Mouse (Mus musculus) liver, embryonic 14.5 days (tissue): ENCODE measurements around the gene Marf1. TPM values are rescaled to one million over a fixed set of nuclear protein-coding genes. Genes with fewer than 3 reads are reported as not detected.

Experiments
- ATAC-seq: fragments of 200-750 bp; cut with Nextera tagmentation; 2 replicates; pipeline ENCODE4 v1.8.0; 2017; ENCODE audit warnings: moderate number of reproducible peaks, mild to moderate bottlenecking, moderate library complexity; ENCODE audit not compliant: insufficient read depth
- DNase-seq, 3 experiments: peaks; one replicate each; pipeline ENCODE4 v3.0.0-alpha.2; 2012 to 2013; ENCODE audit warnings: low read depth in 3 of 3, low spot score in 3 of 3
- H3K27ac ChIP-seq: fragments of 300-500 bp; sonication (generic); 2 replicates; pipeline ENCODE4 v1.5.1; 2014; ENCODE audit warnings: moderate library complexity, mild to moderate bottlenecking, control low read depth, inconsistent platforms
- H3K27me3 ChIP-seq: fragments of 300-500 bp; sonication (generic); 2 replicates; pipeline ENCODE4 v1.6.1; 2014; ENCODE audit warnings: mild to moderate bottlenecking, low read length, moderate library complexity; ENCODE audit not compliant: control insufficient read depth, insufficient read depth
- H3K36me3 ChIP-seq: fragments of 300-500 bp; sonication (generic); replicated peaks from 2 replicates; pipeline ENCODE4 v1.6.1; 2014; ENCODE audit warnings: low read depth; ENCODE audit not compliant: control insufficient read depth, insufficient read depth
- H3K4me1 ChIP-seq, 2 experiments: fragments of 200-500 bp in 1 of 2; fragments of 300-500 bp in 1 of 2; sonication (generic) in 1 of 2; replicated peaks; 2 replicates each; pipeline ENCODE4 v1.6.1; 2012 to 2014; ENCODE audit warnings: antibody characterized with exemption in 1 of 2, inconsistent platforms in 1 of 2, low read length in 1 of 2; ENCODE audit not compliant: control insufficient read depth in 2 of 2, insufficient read depth in 2 of 2
- H3K4me2 ChIP-seq: fragments of 300-500 bp; sonication (generic); 2 replicates; pipeline ENCODE4 v1.6.1; 2014; ENCODE audit warnings: low read depth, mild to moderate bottlenecking, control low read depth, moderate library complexity
- H3K4me3 ChIP-seq, 2 experiments: fragments of 200-500 bp in 1 of 2; fragments of 300-500 bp in 1 of 2; sonication (generic) in 1 of 2; 2 replicates each; pipeline ENCODE4 v1.5.1; 2012 to 2014; ENCODE audit warnings: low read depth in 2 of 2, low read length in 2 of 2, mild to moderate bottlenecking in 2 of 2, control low read depth in 1 of 2, inconsistent platforms in 1 of 2, moderate library complexity in 1 of 2; ENCODE audit not compliant: insufficient read depth in 1 of 2
- H3K9ac ChIP-seq: fragments of 300-500 bp; sonication (generic); replicated peaks from 2 replicates; pipeline ENCODE4 v1.6.1; 2014; ENCODE audit warnings: mild to moderate bottlenecking, control low read depth, moderate library complexity
- H3K9me3 ChIP-seq: fragments of 300-500 bp; sonication (generic); 2 replicates; pipeline ENCODE4 v1.6.1; 2016; ENCODE audit warnings: low read length, mixed read lengths; ENCODE audit not compliant: control insufficient read depth
- CTCF ChIP-seq: IDR thresholded peaks from 2 replicates; pipeline ENCODE4 v1.5.1; 2016; ENCODE audit warnings: antibody characterized with exemption, low read depth, control low read depth
- EP300 ChIP-seq: IDR thresholded peaks from 2 replicates; pipeline ENCODE4 v1.6.1; 2016; ENCODE audit warnings: antibody characterized with exemption, low read depth
- WGBS: fragments of 180-500 bp; shearing (Covaris S2); extraction: QIAGEN DNeasy Blood & Tissue Kit; methylation state at CpG from one replicate; pipeline ENCODE4 v1.1.7; 2014; ENCODE audit not compliant: insufficient replicate concordance; 5-methylcytosine and 5-hydroxymethylcytosine counted together
- polyA plus RNA-seq, 2 experiments: library from polyadenylated mRNA; depleted of rRNA in 1 of 2; stranded (reverse) in 1 of 2; unstranded in 1 of 2; fragments of >200 nt; fragmentation: Nextera tagmentation in 1 of 2; extraction: Ambion mirVana in 1 of 2; gene quantifications; 2 replicates each; pipeline versions ENCODE4 v1.2.1 to v1.2.3; 2012 to 2014

Gene Marf1
- polyA plus RNA-seq, 2 experiments: 4.7 to 5.9 TPM

GRCm38 (mm10) chr16:14183856-14184255 lies 20.7 kb upstream of the Marf1 start:
- Histone ChIP-seq H3K4me1 (no peaks in the 10 kb centered on the region), H3K9ac (no peak overlapping the region), H3K27me3 (no peaks in the 10 kb centered on the region), H3K4me2 (no peak overlapping the region), H3K4me3 (no peak overlapping the region), H3K27ac (no peak overlapping the region), H3K36me3 (peaks cover 82% of the 10 kb centered on the region), H3K9me3 (no peaks in the 10 kb centered on the region)
- ATAC-seq: no peak
- 78% methylated on average over 1 of the region's 1 CpGs for WGBS
- no peak for DNase-seq
- TF ChIP-seq CTCF (no peak), EP300 (no peak)

GRCm38 (mm10) chr16:14182360-14182759 lies 19.2 kb upstream of the Marf1 start:
- Histone ChIP-seq H3K9me3 (no peaks in the 10 kb centered on the region), H3K27me3 (no peaks in the 10 kb centered on the region), H3K4me2 (no peak overlapping the region), H3K27ac (no peak overlapping the region), H3K4me1 (peaks cover 0 to 6% of the 10 kb centered on the region in 2 experiments; a peak in 2 of 4 replicates), H3K4me3 (no peak overlapping the region), H3K9ac (no peak overlapping the region), H3K36me3 (peaks cover 84% of the 10 kb centered on the region)
- no peak for ATAC-seq
- TF ChIP-seq CTCF: no peak
- no peak for TF ChIP-seq EP300
- no peak for DNase-seq
- WGBS: 87% methylated on average over 5 of the region's 5 CpGs

- Histone ChIP-seq H3K27ac (no peak overlapping the region), H3K4me2 (no peak overlapping the region), H3K9me3 (no peaks in the 10 kb centered on the region), H3K4me1 (peaks cover 0 to 6% of the 10 kb centered on the region in 2 experiments; a peak in 2 of 4 replicates), H3K9ac (no peak overlapping the region), H3K4me3 (no peak overlapping the region), H3K36me3 (peaks cover 84% of the 10 kb centered on the region), H3K27me3 (no peaks in the 10 kb centered on the region)
- TF ChIP-seq CTCF: no peak
- no peak for TF ChIP-seq EP300
- WGBS: 58% methylated on average over 6 of the region's 6 CpGs
- DNase-seq (no peak), ATAC-seq (no peak)
These were observed 17.1 kb upstream of the Marf1 start for GRCm38 (mm10) chr16:14180163-14180733.

GRCm38 (mm10) chr16:14178041-14178440 lies 14.9 kb upstream of the Marf1 start:
- Histone ChIP-seq H3K36me3 (peaks cover 85% of the 10 kb centered on the region), H3K27me3 (no peaks in the 10 kb centered on the region), H3K27ac (no peak overlapping the region), H3K4me3 (no peak overlapping the region), H3K4me1 (peaks cover 0 to 6% of the 10 kb centered on the region in 2 experiments; a peak in 2 of 4 replicates), H3K9me3 (no peaks in the 10 kb centered on the region), H3K9ac (no peak overlapping the region), H3K4me2 (no peak overlapping the region)
- no peak for TF ChIP-seq CTCF
- no peak for TF ChIP-seq EP300
- ATAC-seq: no peak
- WGBS: 44% methylated on average over 3 of the region's 3 CpGs
- DNase-seq: no peak

GRCm38 (mm10) chr16:14169706-14170105 lies 6.6 kb upstream of the Marf1 start:
- peaks cover 65% of the 10 kb centered on the region for H3K36me3 ChIP-seq
- no peak overlapping the region for H3K9ac ChIP-seq
- ATAC-seq: no peak
- no peaks in the 10 kb centered on the region for H3K9me3 ChIP-seq
- no peaks in the 10 kb centered on the region for H3K27me3 ChIP-seq
- TF ChIP-seq EP300 (no peak), CTCF (no peak)
- DNase-seq: no peak
- H3K4me3 ChIP-seq: no peak overlapping the region
- peaks cover 18 to 25% of the 10 kb centered on the region in 2 experiments for H3K4me1 ChIP-seq
- H3K27ac ChIP-seq: no peak overlapping the region
- no peak overlapping the region for H3K4me2 ChIP-seq
- WGBS: 85% methylated on average over 1 of the region's 1 CpGs
